Mouse (Mus musculus) heart, embryonic 12.5 days (tissue): ENCODE data around the gene Mgat2. TPM values are rescaled to one million over a fixed set of nuclear protein-coding genes. Genes with fewer than 3 reads are reported as not detected.

Source experiments
- ATAC-seq: fragments of 200-750 bp; cut with Nextera tagmentation; 2 replicates; pipeline ENCODE4 v1.8.0; 2017; ENCODE audit warnings: moderate TSS enrichment, moderate library complexity; ENCODE audit not compliant: insufficient number of reproducible peaks, low FRiP score
- H3K27ac ChIP-seq: fragments of 300-500 bp; sonication (generic); 2 replicates; pipeline ENCODE4 v1.5.1; 2016; ENCODE audit warnings: mild to moderate bottlenecking, moderate library complexity; ENCODE audit not compliant: poor library complexity, severe bottlenecking
- H3K27me3 ChIP-seq: fragments of 300-500 bp; sonication (generic); replicated peaks from 2 replicates; pipeline ENCODE4 v1.6.1; 2016; ENCODE audit warnings: mild to moderate bottlenecking, moderate library complexity
- H3K36me3 ChIP-seq: fragments of 300-500 bp; sonication (generic); 2 replicates; pipeline ENCODE4 v1.6.1; 2016; ENCODE audit warnings: mild to moderate bottlenecking, moderate library complexity
- H3K4me1 ChIP-seq: fragments of 300-500 bp; sonication (generic); replicated peaks from 2 replicates; pipeline ENCODE4 v1.6.1; 2016; ENCODE audit warnings: mild to moderate bottlenecking
- H3K4me2 ChIP-seq: fragments of 300-500 bp; sonication (generic); 2 replicates; pipeline ENCODE4 v1.6.1; 2016; ENCODE audit warnings: mild to moderate bottlenecking, moderate library complexity
- H3K4me3 ChIP-seq: fragments of 300-500 bp; sonication (generic); 2 replicates; pipeline ENCODE4 v1.5.1; 2016; ENCODE audit warnings: mild to moderate bottlenecking
- H3K9ac ChIP-seq: fragments of 300-500 bp; sonication (generic); 2 replicates; pipeline ENCODE4 v1.6.1; 2016; ENCODE audit warnings: mild to moderate bottlenecking, moderate library complexity
- H3K9me3 ChIP-seq: fragments of 300-500 bp; sonication (generic); replicated peaks from 2 replicates; pipeline ENCODE4 v1.6.1; 2016; ENCODE audit warnings: mild to moderate bottlenecking, moderate library complexity
- WGBS: fragments of 180-500 bp; shearing (Covaris S2); methylation state at CpG from one replicate; pipeline ENCODE4 v1.1.7; 2016; 5-methylcytosine and 5-hydroxymethylcytosine counted together
- polyA plus RNA-seq: library from polyadenylated mRNA; unstranded; fragments of >200 nt; fragmentation: Nextera tagmentation; extraction: Ambion mirVana; gene quantifications from 2 replicates; pipeline ENCODE4 v1.2.1, GENCODE M21; 2016

The Mgat2 gene
- polyA plus RNA-seq, 1 experiment from 2014 or later, result 56.8 TPM

GRCm38 (mm10) chr12:69181800-69182199 lies 2.2 kb upstream of the Mgat2 start:
- H3K9ac ChIP-seq, result no peak overlapping the region
- H3K4me1 ChIP-seq, result peaks cover 15% of the 10 kb centered on the region
- peaks cover 31% of the 10 kb centered on the region for H3K36me3 ChIP-seq
- no peaks in the 10 kb centered on the region for H3K27me3 ChIP-seq
- WGBS, result 86% methylated on average over 4 of the region's 4 CpGs
- no peak overlapping the region for H3K4me3 ChIP-seq
- H3K4me2 ChIP-seq, result no peak overlapping the region
- ATAC-seq, result no peak
- H3K27ac ChIP-seq, result no peak overlapping the region
- no peaks in the 10 kb centered on the region for H3K9me3 ChIP-seq

- H3K4me2 ChIP-seq, result peak overlapping the region; percentile 96
- WGBS, result 2% methylated on average over 84 of the region's 86 CpGs
Observed at GRCm38 (mm10) chr12:69184342-69185295, 662 bp downstream of the Mgat2 start.

GRCm38 (mm10) chr12:69185371-69185770 lies 1.4 kb downstream of the Mgat2 start:
- WGBS, result 70% methylated on average over 7 of the region's 7 CpGs
- Histone ChIP-seq H3K9me3 (no peaks in the 10 kb centered on the region), H3K4me1 (peaks cover 21% of the 10 kb centered on the region), H3K4me2 (peak overlapping the region; percentile 96), H3K27ac (no peak overlapping the region), H3K9ac (peak overlapping the region; percentile 88), H3K36me3 (peaks cover 38% of the 10 kb centered on the region), H3K27me3 (no peaks in the 10 kb centered on the region), H3K4me3 (peak overlapping the region; percentile 66)
- no peak for ATAC-seq

More at GRCm38 (mm10) chr12:69184342-69185295, 662 bp downstream of the Mgat2 start:
- ATAC-seq, result peak; percentile 66
- Histone ChIP-seq H3K27ac (peak overlapping the region; percentile 81), H3K9me3 (no peaks in the 10 kb centered on the region), H3K4me3 (peak overlapping the region; percentile 66), H3K4me1 (peaks cover 21% of the 10 kb centered on the region), H3K27me3 (no peaks in the 10 kb centered on the region), H3K9ac (peak overlapping the region; percentile 88), H3K36me3 (peaks cover 31% of the 10 kb centered on the region)

- Histone ChIP-seq H3K27me3 (no peaks in the 10 kb centered on the region), H3K9me3 (no peaks in the 10 kb centered on the region), H3K4me2 (no peak overlapping the region), H3K4me1 (peaks cover 21% of the 10 kb centered on the region), H3K36me3 (peaks cover 39% of the 10 kb centered on the region), H3K9ac (no peak overlapping the region), H3K4me3 (no peak overlapping the region), H3K27ac (no peak overlapping the region)
- 71% methylated on average over 5 of the region's 5 CpGs for WGBS
- ATAC-seq, result no peak
Observed at GRCm38 (mm10) chr12:69186811-69187471, 3.0 kb downstream of the Mgat2 start.

- Histone ChIP-seq H3K9me3 (no peaks in the 10 kb centered on the region), H3K27me3 (no peaks in the 10 kb centered on the region), H3K4me1 (peaks cover 15% of the 10 kb centered on the region), H3K4me2 (no peak overlapping the region), H3K4me3 (no peak overlapping the region), H3K27ac (no peak overlapping the region), H3K36me3 (peaks cover 36% of the 10 kb centered on the region), H3K9ac (no peak overlapping the region)
- ATAC-seq, result no peak
- 71% methylated on average over 9 of the region's 9 CpGs for WGBS
Observed at GRCm38 (mm10) chr12:69190074-69190473, 6.1 kb downstream of the Mgat2 start.

- Histone ChIP-seq H3K4me3 (no peak overlapping the region), H3K9me3 (no peaks in the 10 kb centered on the region), H3K27ac (no peak overlapping the region), H3K36me3 (peaks cover 36% of the 10 kb centered on the region), H3K27me3 (no peaks in the 10 kb centered on the region), H3K4me1 (peaks cover 12% of the 10 kb centered on the region), H3K9ac (no peak overlapping the region), H3K4me2 (no peak overlapping the region)
- 95% methylated on average over 1 of the region's 1 CpGs for WGBS
- no peak for ATAC-seq
Observed at GRCm38 (mm10) chr12:69190522-69190921, 6.6 kb downstream of the Mgat2 start.

- peaks cover 17% of the 10 kb centered on the region for H3K4me1 ChIP-seq
- H3K9me3 ChIP-seq, result no peaks in the 10 kb centered on the region
- H3K36me3 ChIP-seq, result peaks cover 36% of the 10 kb centered on the region
- WGBS, result 79% methylated on average over 5 of the region's 5 CpGs
- H3K4me2 ChIP-seq, result no peak overlapping the region
- ATAC-seq, result no peak
- H3K9ac ChIP-seq, result no peak overlapping the region
- H3K27ac ChIP-seq, result no peak overlapping the region
- H3K4me3 ChIP-seq, result no peak overlapping the region
- no peaks in the 10 kb centered on the region for H3K27me3 ChIP-seq
Observed at GRCm38 (mm10) chr12:69191396-69191795, 7.4 kb downstream of the Mgat2 start.

GRCm38 (mm10) chr12:69192637-69193036 lies 8.7 kb downstream of the Mgat2 start:
- Histone ChIP-seq H3K4me1 (peaks cover 9% of the 10 kb centered on the region; the same call in 1 of the 2 replicates), H3K9me3 (no peaks in the 10 kb centered on the region), H3K27me3 (no peaks in the 10 kb centered on the region), H3K27ac (no peak overlapping the region), H3K4me3 (no peak overlapping the region), H3K9ac (no peak overlapping the region), H3K36me3 (peaks cover 31% of the 10 kb centered on the region), H3K4me2 (no peak overlapping the region)
- ATAC-seq, result no peak
- WGBS, result 90% methylated on average over 2 of the region's 2 CpGs

GRCm38 (mm10) chr12:69196444-69197377 lies 12.8 kb downstream of the Mgat2 start, which contains the start of gene Gm49383:
Gm49383 (minus strand) TSS chr12:69197104.
- H3K4me3 ChIP-seq, result peak within 1 kb of the TSS; percentile 93
- no peaks in the 10 kb centered on the region for H3K9me3 ChIP-seq
- H3K9ac ChIP-seq, result peak within 1 kb of the TSS; percentile 96
- peaks cover 17% of the 10 kb centered on the region for H3K4me1 ChIP-seq
- peaks cover 24% of the 10 kb centered on the region for H3K36me3 ChIP-seq
- H3K27me3 ChIP-seq, result no peaks in the 10 kb centered on the region
- peak; percentile 81 for ATAC-seq
- H3K27ac ChIP-seq, result peak within 1 kb of the TSS; percentile 90
- under 1% methylated on average over 75 of the region's 75 CpGs for WGBS
- peak within 1 kb of the TSS; percentile 98 for H3K4me2 ChIP-seq

GRCm38 (mm10) chr12:69197378-69198163 lies 13.6 kb downstream of the Mgat2 start:
- Histone ChIP-seq H3K9ac (peak overlapping the region; percentile 96), H3K27ac (peak overlapping the region; percentile 90), H3K27me3 (no peaks in the 10 kb centered on the region), H3K9me3 (no peaks in the 10 kb centered on the region), H3K36me3 (peaks cover 29% of the 10 kb centered on the region), H3K4me1 (peaks cover 17% of the 10 kb centered on the region), H3K4me3 (peak overlapping the region; percentile 93), H3K4me2 (peak overlapping the region; percentile 98)
- WGBS, result under 1% methylated on average over 93 of the region's 94 CpGs
- ATAC-seq, result peak; percentile 74
